ENCODE assay signal across 22 mouse cellular contexts in genomic region chr14:27349120-27349519, GRCm38 (mm10).
DNase-seq lines count a peak whose midpoint lies in the region; ATAC-seq and TF ChIP-seq lines count a peak whose summit lies in the region.
"Had no signal": no experiment of that assay in that cellular context is flagged by ENCODE, and none has a peak within 500 bp of the region (broad histone marks: within the 10 kb centered on the region; RNA-seq: fewer than 3 reads in every experiment).

No protein-coding gene starts in this region.

- ATAC-seq in frontal cortex, adult (ENCODE audit: low TSS enrichment) = peak; percentile 71
- no peak for ATAC-seq in heart, embryonic 13.5 days (ENCODE audit: extremely low read depth, insufficient number of reproducible peaks, low FRiP score, low TSS enrichment)
- peak; percentile 61 for ATAC-seq in lung, postnatal 0 days
- no peak for ATAC-seq in cerebellum, adult (ENCODE audit: insufficient number of reproducible peaks, low FRiP score, low TSS enrichment)
- ATAC-seq in CD4-positive, CD25-positive, alpha-beta regulatory T cell, adult 4 months = no peak
- ATAC-seq: forebrain, postnatal 0 days; hindbrain, postnatal 0 days; midbrain, embryonic 16.5 days had no signal

- H3K9ac ChIP-seq in heart, embryonic 13.5 days = no peak overlapping the region
- no peak overlapping the region for H3K9ac ChIP-seq in lung, postnatal 0 days (replicated peaks; ENCODE audit: low read depth)
- H3K9ac ChIP-seq: forebrain, postnatal 0 days; neural tube, embryonic 15.5 days had no signal

- H3K4me1 ChIP-seq in heart, embryonic 13.5 days = peaks cover 75% of the 10 kb centered on the region
- peaks cover 40% of the 10 kb centered on the region for H3K4me1 ChIP-seq in lung, postnatal 0 days (ENCODE audit: insufficient read depth, low read depth, low read length)
- H3K4me1 ChIP-seq: neural tube, embryonic 15.5 days had no signal

- no peaks in the 10 kb centered on the region for H3K9me3 ChIP-seq in heart, embryonic 13.5 days
- no peaks in the 10 kb centered on the region for H3K9me3 ChIP-seq in lung, postnatal 0 days (ENCODE audit: low read length)
- H3K9me3 ChIP-seq: forebrain, embryonic 10.5 days; hindbrain, embryonic 10.5 days; limb, embryonic 10.5 days; neural tube, embryonic 15.5 days had no signal

- H3K27me3 ChIP-seq in heart, embryonic 13.5 days (replicated peaks) = no peaks in the 10 kb centered on the region
- H3K27me3 ChIP-seq in lung, postnatal 0 days (replicated peaks; ENCODE audit: insufficient read depth, low read length) = no peaks in the 10 kb centered on the region
- H3K27me3 ChIP-seq: neural tube, embryonic 15.5 days had no signal

- H3K27ac ChIP-seq in heart, embryonic 13.5 days (replicated peaks) = peak overlapping the region; percentile 87
- H3K27ac ChIP-seq in lung, postnatal 0 days (ENCODE audit: low read length) = peak overlapping the region; percentile 90; the same call in 1 of the 2 replicates
- H3K27ac ChIP-seq: forebrain, embryonic 10.5 days; hindbrain, embryonic 10.5 days; hindbrain, postnatal 0 days; neural tube, embryonic 15.5 days had no signal

- TF ChIP-seq EP300 in lung, postnatal 0 days (IDR thresholded peaks at IDR 0.05) = peak; percentile 78

- H3K36me3 ChIP-seq in heart, embryonic 13.5 days = peaks cover under 1% of the 10 kb centered on the region; the same call in 1 of the 2 replicates
- H3K36me3 ChIP-seq in lung, postnatal 0 days (ENCODE audit: insufficient read depth, low read length) = no peaks in the 10 kb centered on the region
- H3K36me3 ChIP-seq: forebrain, embryonic 10.5 days; hindbrain, embryonic 10.5 days; limb, embryonic 10.5 days; neural tube, embryonic 15.5 days had no signal

- intact Hi-C loops in heart, postnatal 25 days (cut with DNase I) = no loop called here

- TF ChIP-seq CTCF in lung, postnatal 0 days (IDR thresholded peaks at IDR 0.05) = no peak

- H3K4me3 ChIP-seq in heart, embryonic 13.5 days = no peak overlapping the region
- H3K4me3 ChIP-seq in lung, postnatal 0 days (ENCODE audit: low read depth, low read length) = no peak overlapping the region
- H3K4me3 ChIP-seq: forebrain, embryonic 10.5 days; hindbrain, embryonic 10.5 days; limb, embryonic 10.5 days; neural tube, embryonic 15.5 days had no signal

- no peak overlapping the region for H3K4me2 ChIP-seq in heart, embryonic 13.5 days
- H3K4me2 ChIP-seq in lung, postnatal 0 days (replicated peaks; ENCODE audit: low read depth, low read length) = no peak overlapping the region
- H3K4me2 ChIP-seq: neural tube, embryonic 15.5 days had no signal

- DNase-seq in frontal cortex, postnatal 10 days (ENCODE audit: low spot score in 2 of 2) = no peak
- no peak for DNase-seq in heart, postnatal 25 days (ENCODE audit: low spot score)
- peak; percentile 60 for DNase-seq in lung, postnatal 0 days (ENCODE audit: low spot score)
- DNase-seq in lung, postnatal 25 days (ENCODE audit: low spot score) = no peak
- DNase-seq: adrenal gland, postnatal 25 days; cerebellum, adult 2 months; cerebellum, postnatal 36 days; forebrain, postnatal 0 days; gastrocnemius, postnatal 14 days; lung, adult 2 months; lung, postnatal 4 days; right cerebral cortex, postnatal 4 days had no signal

- WGBS in heart, embryonic 13.5 days = 30% methylated on average over 3 of the region's 3 CpGs
- 28% methylated on average over 3 of the region's 3 CpGs for WGBS in lung, postnatal 0 days

Comparison
In these comparisons a context has a peak if more than half of its experiments do, and no peak if none do; other contexts are left out.
1. ATAC-seq: peak in frontal cortex, adult (single experiment) and lung, postnatal 0 days (single experiment); none in heart, embryonic 13.5 days (single experiment), cerebellum, adult (single experiment) and CD4-positive, CD25-positive, alpha-beta regulatory T cell, adult 4 months (single experiment).